Mouse (Mus musculus) erythroblast, embryonic 14.5 days (primary cell): ENCODE data around the gene Rer1. TPM values are rescaled to one million over a fixed set of nuclear protein-coding genes. Genes with fewer than 3 reads are reported as not detected.

ENCODE experiments used
- H3K27me3 ChIP-seq: 2 replicates; pipeline ENCODE4 v1.6.1; 2012; ENCODE audit warnings: inconsistent platforms; ENCODE audit not compliant: control insufficient read depth
- H3K36me3 ChIP-seq: 2 replicates; pipeline ENCODE4 v1.6.1; 2012; ENCODE audit warnings: mild to moderate bottlenecking, inconsistent platforms; ENCODE audit not compliant: control insufficient read depth
- H3K4me1 ChIP-seq: 2 replicates; pipeline ENCODE4 v1.6.1; 2012; ENCODE audit warnings: inconsistent platforms; ENCODE audit not compliant: control insufficient read depth
- H3K4me3 ChIP-seq: replicated peaks from 2 replicates; pipeline ENCODE3; 2012; ENCODE audit warnings: moderate library complexity, mild to moderate bottlenecking, inconsistent platforms
- H3K9me3 ChIP-seq: 2 replicates; pipeline ENCODE4 v1.6.1; 2012; ENCODE audit warnings: low read length, inconsistent platforms, mixed read lengths; ENCODE audit not compliant: control insufficient read depth
- GATA1 ChIP-seq: IDR thresholded peaks from 2 replicates; pipeline ENCODE4 v1.6.1; 2012; ENCODE audit warnings: low read length, inconsistent platforms, mixed read lengths
- TAL1 ChIP-seq: IDR thresholded peaks from 3 replicates; pipeline ENCODE4 v1.6.1; 2012; ENCODE audit warnings: low read length, inconsistent platforms, mixed read lengths
- polyA plus RNA-seq: library from polyadenylated mRNA; stranded (reverse); fragments of >175 nt; gene quantifications from 2 replicates; pipeline ENCODE4 v1.2.3, GENCODE M21; 2012

The Rer1 gene
- polyA plus RNA-seq, 1 experiment: 3.5 TPM

GRCm38 (mm10) chr4:155043289-155043625 is 42.9 kb downstream of the Rer1 start:
- Histone ChIP-seq H3K4me1 (no peaks in the 10 kb centered on the region), H3K4me3 (no peak overlapping the region), H3K27me3 (peaks cover 43% of the 10 kb centered on the region), H3K9me3 (no peaks in the 10 kb centered on the region), H3K36me3 (no peaks in the 10 kb centered on the region)
- TF ChIP-seq TAL1 (no peak), GATA1 (no peak)

- no peaks in the 10 kb centered on the region for H3K4me1 ChIP-seq
- H3K27me3 ChIP-seq: peaks cover 43% of the 10 kb centered on the region
- H3K4me3 ChIP-seq: no peak overlapping the region
- H3K36me3 ChIP-seq: no peaks in the 10 kb centered on the region
- no peaks in the 10 kb centered on the region for H3K9me3 ChIP-seq
- TF ChIP-seq TAL1: no peak
- TF ChIP-seq GATA1: no peak
Measured at GRCm38 (mm10) chr4:155042606-155043288, 43.4 kb downstream of the Rer1 start.

GRCm38 (mm10) chr4:155040696-155041095 is 45.5 kb downstream of the Rer1 start:
- TF ChIP-seq TAL1 (no peak), GATA1 (no peak)
- Histone ChIP-seq H3K36me3 (no peaks in the 10 kb centered on the region), H3K4me3 (no peak overlapping the region), H3K9me3 (no peaks in the 10 kb centered on the region), H3K27me3 (peaks cover 43% of the 10 kb centered on the region), H3K4me1 (no peaks in the 10 kb centered on the region)

- TF ChIP-seq GATA1: no peak
- no peak for TF ChIP-seq TAL1
- no peaks in the 10 kb centered on the region for H3K9me3 ChIP-seq
- H3K27me3 ChIP-seq: peaks cover 43% of the 10 kb centered on the region
- no peak overlapping the region for H3K4me3 ChIP-seq
- H3K36me3 ChIP-seq: no peaks in the 10 kb centered on the region
- H3K4me1 ChIP-seq: no peaks in the 10 kb centered on the region
Measured at GRCm38 (mm10) chr4:155040197-155040596, 46.0 kb downstream of the Rer1 start.

- H3K4me3 ChIP-seq: no peak overlapping the region
- no peaks in the 10 kb centered on the region for H3K36me3 ChIP-seq
- no peaks in the 10 kb centered on the region for H3K4me1 ChIP-seq
- peaks cover 21% of the 10 kb centered on the region for H3K27me3 ChIP-seq
- TF ChIP-seq GATA1 (no peak), TAL1 (no peak)
- no peaks in the 10 kb centered on the region for H3K9me3 ChIP-seq
Measured at GRCm38 (mm10) chr4:155034787-155035186, 51.4 kb downstream of the Rer1 start.

GRCm38 (mm10) chr4:155034202-155034601 is 52.0 kb downstream of the Rer1 start:
- peaks cover 20% of the 10 kb centered on the region for H3K27me3 ChIP-seq
- H3K4me1 ChIP-seq: no peaks in the 10 kb centered on the region
- H3K36me3 ChIP-seq: no peaks in the 10 kb centered on the region
- no peak overlapping the region for H3K4me3 ChIP-seq
- TF ChIP-seq TAL1 (no peak), GATA1 (no peak)
- no peaks in the 10 kb centered on the region for H3K9me3 ChIP-seq

GRCm38 (mm10) chr4:155033115-155033514 is 53.1 kb downstream of the Rer1 start:
- H3K36me3 ChIP-seq: no peaks in the 10 kb centered on the region
- no peak for TF ChIP-seq TAL1
- TF ChIP-seq GATA1: no peak
- no peak overlapping the region for H3K4me3 ChIP-seq
- no peaks in the 10 kb centered on the region; the same call in 1 of the 2 replicates for H3K9me3 ChIP-seq
- no peaks in the 10 kb centered on the region for H3K4me1 ChIP-seq
- H3K27me3 ChIP-seq: peaks cover 20% of the 10 kb centered on the region

- Histone ChIP-seq H3K36me3 (no peaks in the 10 kb centered on the region), H3K9me3 (peaks cover 11% of the 10 kb centered on the region), H3K4me1 (no peaks in the 10 kb centered on the region), H3K4me3 (no peak overlapping the region), H3K27me3 (peaks cover 3% of the 10 kb centered on the region; the same call in 1 of the 2 replicates)
- TF ChIP-seq GATA1: no peak
- TF ChIP-seq TAL1: no peak
Measured at GRCm38 (mm10) chr4:155024170-155025010, 61.8 kb downstream of the Rer1 start.

Other genes starting within 250 kb of the Rer1 start
- not detected in 2 replicates for gene Ttc34, start 248.9 kb downstream of the Rer1 start, polyA plus RNA-seq
- 0.17 and 0.27 TPM in 2 replicates for gene Mmel1, start 216.8 kb downstream of the Rer1 start, polyA plus RNA-seq
- gene Fam213b, start 187.2 kb downstream of the Rer1 start, polyA plus RNA-seq: 0.21 and 0.47 TPM in 2 replicates
- gene Tnfrsf14, start 157.8 kb downstream of the Rer1 start, polyA plus RNA-seq: 12.5 and 19.4 TPM in 2 replicates
- gene Hes5, start 125.5 kb downstream of the Rer1 start, polyA plus RNA-seq: not detected in 2 replicates
- gene Pank4, start 122.3 kb downstream of the Rer1 start, polyA plus RNA-seq: 4.1 and 5.6 TPM in 2 replicates
- not detected in 2 replicates for gene Plch2, start 29.6 kb downstream of the Rer1 start, polyA plus RNA-seq
- 0.84 and 0.97 TPM in 2 replicates for gene Pex10, start 19.4 kb downstream of the Rer1 start, polyA plus RNA-seq
- gene Morn1, start 195 bp upstream of the Rer1 start, polyA plus RNA-seq: 0.21 and 0.22 TPM in 2 replicates
- 0.43 and 0.57 TPM in 2 replicates for gene Ski, start 136.2 kb upstream of the Rer1 start, polyA plus RNA-seq
- 0.51 and 0.61 TPM in 2 replicates for gene Faap20, start 163.4 kb upstream of the Rer1 start, polyA plus RNA-seq